Mouse (Mus musculus) liver, embryonic 14.5 days (tissue): ENCODE results near the gene Zbtb16.

Experiments
- CTCF ChIP-seq: IDR thresholded peaks from 2 replicates; pipeline ENCODE4 v1.5.1; 2016; ENCODE audit warnings: antibody characterized with exemption, low read depth, control low read depth
- EP300 ChIP-seq: IDR thresholded peaks from 2 replicates; pipeline ENCODE4 v1.6.1; 2016; ENCODE audit warnings: antibody characterized with exemption, low read depth

DNA sequence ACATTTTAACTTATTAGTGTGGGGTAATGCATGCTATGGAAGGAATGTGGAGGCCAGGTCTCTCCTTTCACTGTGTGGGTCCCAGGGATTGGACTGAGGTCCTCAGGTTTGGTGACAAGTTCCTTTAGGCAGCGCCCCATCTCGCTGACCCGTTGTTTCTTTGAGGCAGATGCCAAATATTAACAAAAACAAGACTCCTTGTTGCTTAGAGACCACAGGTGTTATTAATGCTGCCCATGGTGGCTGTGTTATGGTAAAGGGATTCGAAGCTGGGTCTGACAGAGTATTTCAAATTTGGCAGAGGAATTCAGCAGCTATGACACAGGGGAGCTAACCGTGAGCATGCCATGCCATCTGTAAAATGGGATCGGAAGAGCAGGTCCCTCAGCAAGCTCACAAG is 114.4 kb downstream of the Zbtb16 start:
- TF ChIP-seq CTCF = no peak
- no peak for TF ChIP-seq EP300
